Mouse (Mus musculus): Measurements from ENCODE around the gene Utp11. TPM values are rescaled to one million over a fixed set of nuclear protein-coding genes. Genes with fewer than 3 reads are reported as not detected.
"Not testable (repeated sequence)": the region's sequence is repeated elsewhere in the genome, so short reads cannot be mapped to it uniquely, and the experiment has no call there.

The Utp11 gene
- total RNA-seq, 1 experiment: 39.7 TPM

DNA sequence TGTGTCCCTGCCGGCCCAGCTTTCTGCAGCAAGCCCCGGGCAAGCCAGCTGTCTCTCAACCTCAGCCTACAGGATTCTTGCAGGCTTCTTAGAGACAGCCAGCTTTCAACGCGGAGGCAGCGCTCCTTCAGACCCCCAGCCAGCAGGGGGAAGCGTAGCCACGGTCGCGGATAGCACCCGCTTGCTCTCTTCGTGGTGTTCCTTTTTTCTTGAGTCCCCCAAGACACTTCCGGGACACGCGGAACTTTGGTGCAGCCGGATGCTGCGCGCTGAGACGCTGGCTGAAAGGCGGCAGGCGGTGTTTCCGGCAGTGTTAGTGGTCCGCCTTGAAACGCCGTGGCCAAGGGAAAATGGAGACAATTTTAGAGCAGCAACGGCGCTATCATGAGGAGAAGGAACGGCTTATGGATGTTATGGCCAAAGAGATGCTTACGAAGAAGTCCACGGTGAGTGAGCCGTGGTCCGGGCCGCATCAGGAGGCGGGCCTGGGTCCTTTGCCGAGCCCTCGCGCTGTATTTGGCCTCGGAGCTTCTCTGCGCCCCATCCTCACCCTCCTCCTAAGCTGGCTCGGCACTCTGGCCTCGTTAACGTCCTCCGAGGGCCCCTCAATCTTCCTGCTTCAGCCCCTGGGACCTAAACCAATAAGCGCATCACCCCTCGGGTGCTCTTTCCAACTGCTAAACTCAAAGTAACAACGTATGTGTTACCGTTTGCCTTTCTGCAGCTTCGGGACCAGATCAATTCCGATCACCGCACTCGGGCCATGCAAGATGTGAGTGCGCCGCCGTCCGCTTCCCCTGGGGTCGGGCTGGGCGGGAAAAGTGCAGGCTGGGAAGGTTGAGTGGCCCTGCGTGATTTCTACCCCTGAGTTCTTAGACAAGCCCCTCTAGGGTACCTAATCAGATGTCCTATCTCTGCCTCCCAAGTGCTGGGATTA, 21.4 kb upstream of the Utp11 start, which contains the start of gene Sf3a3:
Sf3a3 (plus strand) TSS at position 232 of the 937 bp plus-strand sequence.
- Histone ChIP-seq H3K4me1 (ENCODE audit: control insufficient read depth in 2 of 2, insufficient read depth in 2 of 2, low read length in 2 of 2, poor library complexity in 1 of 2) (0 out of 4 replicates have a peak, but pooled peaks cover 0 to 3% of the 10 kb centered on the region in 2 experiments), H3K27ac (ENCODE audit: insufficient read depth, low read depth, low read length, poor library complexity, severe bottlenecking) (peak within 1 kb of the TSS; percentile 54; the same call in 1 of the 2 replicates), H3K9ac (ENCODE audit: insufficient read depth, low read depth, low read length, poor library complexity, severe bottlenecking) (peak within 1 kb of the TSS; percentile 83), H3K9me3 (ENCODE audit: control insufficient read depth, insufficient read depth, low read depth, low read length) (no peaks in the 10 kb centered on the region), H3K4me3 (ENCODE audit: insufficient read depth in 1 of 2, low read depth in 1 of 2, low read length in 2 of 2, poor library complexity in 1 of 2, severe bottlenecking in 1 of 2) (peak within 1 kb of the TSS; percentile 77 to 95), H3K36me3 (ENCODE audit: control insufficient read depth, insufficient read depth, low read length, poor library complexity, severe bottlenecking) (peaks cover 18% of the 10 kb centered on the region; the same call in 1 of the 2 replicates)
- in situ Hi-C loops (cut with MboI; ENCODE audit: low sequenced_read_pairs in 2 of 2, unreplicated experiment in 2 of 2): no loop called here
- TF ChIP-seq CHD2 (IDR thresholded peaks at IDR 0.05; ENCODE audit: low read depth, low read length) (peak; percentile 46; the same call in 1 of the 2 replicates), MAFK (IDR thresholded peaks at IDR 0.05; ENCODE audit: insufficient read depth, low read depth, low read length) (no peak), HCFC1 (IDR thresholded peaks at IDR 0.05; ENCODE audit: borderline replicate concordance, insufficient read depth, low read length) (peak; percentile 89)
- DNase-seq (ENCODE audit: low read depth, low spot score): peak; percentile 93

DNA sequence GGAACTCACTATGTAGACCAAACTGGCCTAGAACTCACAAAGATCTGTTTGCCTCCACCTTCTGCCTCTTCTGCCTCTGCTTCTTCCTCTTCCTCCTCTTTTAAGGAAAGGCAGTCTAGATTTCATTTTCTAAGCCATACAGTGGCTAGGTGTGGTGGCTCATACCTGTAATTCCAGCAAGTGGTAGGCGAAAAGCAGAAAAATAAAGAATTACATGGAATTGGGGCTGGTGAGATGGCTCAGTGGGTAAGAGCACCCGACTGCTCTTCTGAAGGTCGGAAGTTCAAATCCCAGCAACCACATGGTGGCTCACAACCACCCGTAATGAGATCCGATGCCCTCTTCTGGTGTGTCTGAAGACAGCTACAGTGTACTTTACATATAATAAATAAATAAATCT, 20.4 kb upstream of the Utp11 start:
- H3K9me3 ChIP-seq (ENCODE audit: control insufficient read depth, insufficient read depth, low read depth, low read length); DNase-seq (ENCODE audit: low read depth, low spot score); H3K4me3 ChIP-seq (ENCODE audit: insufficient read depth in 1 of 2, low read depth in 1 of 2, low read length in 2 of 2, poor library complexity in 1 of 2, severe bottlenecking in 1 of 2); H3K9ac ChIP-seq (ENCODE audit: insufficient read depth, low read depth, low read length, poor library complexity, severe bottlenecking); H3K27ac ChIP-seq (ENCODE audit: insufficient read depth, low read depth, low read length, poor library complexity, severe bottlenecking); in situ Hi-C loops (cut with MboI; ENCODE audit: low sequenced_read_pairs in 2 of 2, unreplicated experiment in 2 of 2); H3K4me1 ChIP-seq (ENCODE audit: control insufficient read depth in 2 of 2, insufficient read depth in 2 of 2, low read length in 2 of 2, poor library complexity in 1 of 2); H3K36me3 ChIP-seq (ENCODE audit: control insufficient read depth, insufficient read depth, low read length, poor library complexity, severe bottlenecking): not testable (repeated sequence)

DNA sequence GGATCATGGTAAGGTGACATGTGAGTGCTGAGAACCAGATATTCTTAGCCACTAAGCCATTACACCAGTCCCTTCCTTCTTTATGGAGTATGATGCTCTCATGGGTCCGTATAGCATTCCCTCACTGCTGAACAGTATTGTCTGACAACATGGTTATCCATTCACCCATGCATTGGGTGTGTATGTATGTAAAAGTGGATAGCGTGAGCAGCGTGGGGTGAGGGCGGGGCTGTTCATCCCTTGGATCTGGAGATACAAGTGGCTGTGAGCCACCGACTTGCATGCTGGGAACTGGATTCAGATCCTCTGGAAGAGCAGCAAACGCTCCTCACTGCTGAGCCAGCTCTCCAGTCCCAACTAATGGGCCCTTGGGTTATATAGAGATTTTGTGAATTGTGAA, 19.2 kb upstream of the Utp11 start:
- TF ChIP-seq MAFK (IDR thresholded peaks at IDR 0.05; ENCODE audit: insufficient read depth, low read depth, low read length): no peak
- no peaks in the 10 kb centered on the region for H3K9me3 ChIP-seq (ENCODE audit: control insufficient read depth, insufficient read depth, low read depth, low read length)
- H3K4me1 ChIP-seq (ENCODE audit: control insufficient read depth in 2 of 2, insufficient read depth in 2 of 2, low read length in 2 of 2, poor library complexity in 1 of 2): peaks cover 3 to 7% of the 10 kb centered on the region in 2 experiments; a peak in 1 of 4 replicates
- no peak overlapping the region for H3K9ac ChIP-seq (ENCODE audit: insufficient read depth, low read depth, low read length, poor library complexity, severe bottlenecking)
- H3K36me3 ChIP-seq (ENCODE audit: control insufficient read depth, insufficient read depth, low read length, poor library complexity, severe bottlenecking): peaks cover 8% of the 10 kb centered on the region; the same call in 1 of the 2 replicates
- DNase-seq (ENCODE audit: low read depth, low spot score): no peak
- H3K4me3 ChIP-seq (ENCODE audit: insufficient read depth in 1 of 2, low read depth in 1 of 2, low read length in 2 of 2, poor library complexity in 1 of 2, severe bottlenecking in 1 of 2): no peak overlapping the region
- in situ Hi-C loops (cut with MboI; ENCODE audit: low sequenced_read_pairs in 2 of 2, unreplicated experiment in 2 of 2): no loop called here
- no peak overlapping the region for H3K27ac ChIP-seq (ENCODE audit: insufficient read depth, low read depth, low read length, poor library complexity, severe bottlenecking)

DNA sequence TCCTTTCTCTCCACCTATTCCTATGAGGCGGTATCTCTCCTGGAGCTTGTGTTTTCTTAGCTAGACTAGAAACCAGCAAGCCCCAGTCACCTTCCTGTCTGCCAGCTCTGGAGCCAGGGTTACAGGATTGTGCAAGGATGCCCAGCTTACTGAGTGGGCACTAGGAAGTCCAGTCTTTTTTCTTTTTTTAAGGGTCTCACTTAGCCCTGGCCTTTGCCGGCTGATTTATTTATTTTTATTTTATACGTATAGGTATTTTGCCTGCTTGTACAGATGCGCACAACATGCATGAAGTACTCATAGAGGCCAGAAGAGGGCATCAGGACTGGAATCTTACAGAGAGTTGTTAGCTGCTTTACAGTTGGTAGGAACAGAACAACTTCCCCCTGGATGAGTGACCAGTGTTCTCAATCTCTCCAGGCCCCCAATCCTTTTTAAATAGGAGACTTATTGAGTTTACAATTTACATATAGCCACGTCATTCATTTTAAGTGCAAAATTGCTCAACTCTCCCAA, 17.4 kb upstream of the Utp11 start:
- Histone ChIP-seq H3K4me3 (ENCODE audit: insufficient read depth in 1 of 2, low read depth in 1 of 2, low read length in 2 of 2, poor library complexity in 1 of 2, severe bottlenecking in 1 of 2) (no peak overlapping the region), H3K9me3 (ENCODE audit: control insufficient read depth, insufficient read depth, low read depth, low read length) (no peaks in the 10 kb centered on the region), H3K36me3 (ENCODE audit: control insufficient read depth, insufficient read depth, low read length, poor library complexity, severe bottlenecking) (peaks cover 5% of the 10 kb centered on the region; the same call in 1 of the 2 replicates), H3K9ac (ENCODE audit: insufficient read depth, low read depth, low read length, poor library complexity, severe bottlenecking) (no peak overlapping the region), H3K27ac (ENCODE audit: insufficient read depth, low read depth, low read length, poor library complexity, severe bottlenecking) (no peak overlapping the region), H3K4me1 (ENCODE audit: control insufficient read depth in 2 of 2, insufficient read depth in 2 of 2, low read length in 2 of 2, poor library complexity in 1 of 2) (peaks cover 3 to 15% of the 10 kb centered on the region in 2 experiments; a peak in 1 of 4 replicates)
- no peak for DNase-seq (ENCODE audit: low read depth, low spot score)
- no peak for TF ChIP-seq CHD2 (IDR thresholded peaks at IDR 0.05; ENCODE audit: low read depth, low read length)
- TF ChIP-seq MAFK (IDR thresholded peaks at IDR 0.05; ENCODE audit: insufficient read depth, low read depth, low read length): no peak
- no peak for TF ChIP-seq ZNF384 (IDR thresholded peaks at IDR 0.05; ENCODE audit: low read depth, low read length)
- TF ChIP-seq HCFC1 (IDR thresholded peaks at IDR 0.05; ENCODE audit: borderline replicate concordance, insufficient read depth, low read length): no peak
- no peak for TF ChIP-seq ZC3H11A (IDR thresholded peaks at IDR 0.05; ENCODE audit: borderline replicate concordance, low read depth, low read length)
- in situ Hi-C loops (cut with MboI; ENCODE audit: low sequenced_read_pairs in 2 of 2, unreplicated experiment in 2 of 2): no loop called here
